Mouse (Mus musculus): Measurements from ENCODE around the gene Ntrk2. TPM values are rescaled to one million over a fixed set of nuclear protein-coding genes. Genes with fewer than 3 reads are reported as not detected.

Gene Ntrk2
- polyA plus RNA-seq, 1 experiment from 2014 or later = 45.0 TPM

GRCm38 (mm10) chr13:59181188-59181947 lies 375.0 kb downstream of the Ntrk2 start:
- Histone ChIP-seq H3K4me3 (ENCODE audit: low read depth, low read length) (no peak overlapping the region), H3K9me3 (ENCODE audit: control insufficient read depth, low read length) (no peaks in the 10 kb centered on the region), H3K4me1 (replicated peaks; ENCODE audit: control insufficient read depth, insufficient read depth, low read length) (no peaks in the 10 kb centered on the region), H3K9ac (ENCODE audit: low read length) (no peak overlapping the region), H3K27ac (ENCODE audit: low read depth, low read length) (no peak overlapping the region), H3K36me3 (ENCODE audit: control insufficient read depth, insufficient read depth, low read length) (no peaks in the 10 kb centered on the region), H3K4me2 (ENCODE audit: low read depth, low read length, severe bottlenecking) (no peak overlapping the region), H3K27me3 (ENCODE audit: control insufficient read depth, insufficient read depth, low read length) (no peaks in the 10 kb centered on the region)
- WGBS = 70% methylated on average over 16 of the region's 16 CpGs
- DNase-seq (ENCODE audit: low spot score) (no peak), ATAC-seq (replicated peaks; ENCODE audit: low FRiP score) (no peak)

- H3K9ac ChIP-seq (ENCODE audit: low read length) = no peak overlapping the region
- ATAC-seq (replicated peaks; ENCODE audit: low FRiP score) = no peak
- WGBS = 66% methylated on average over 5 of the region's 5 CpGs
- no peaks in the 10 kb centered on the region for H3K27me3 ChIP-seq (ENCODE audit: control insufficient read depth, insufficient read depth, low read length)
- no peak for DNase-seq (ENCODE audit: low spot score)
- H3K36me3 ChIP-seq (ENCODE audit: control insufficient read depth, insufficient read depth, low read length) = no peaks in the 10 kb centered on the region
- no peak overlapping the region for H3K4me2 ChIP-seq (ENCODE audit: low read depth, low read length, severe bottlenecking)
- no peaks in the 10 kb centered on the region for H3K9me3 ChIP-seq (ENCODE audit: control insufficient read depth, low read length)
- H3K27ac ChIP-seq (ENCODE audit: low read depth, low read length) = no peak overlapping the region
- no peak overlapping the region for H3K4me3 ChIP-seq (ENCODE audit: low read depth, low read length)
- no peaks in the 10 kb centered on the region for H3K4me1 ChIP-seq (replicated peaks; ENCODE audit: control insufficient read depth, insufficient read depth, low read length)
Observed at GRCm38 (mm10) chr13:59182630-59183029, 376.3 kb downstream of the Ntrk2 start.

Other genes starting within 250 kb of the Ntrk2 start
- gene Slc28a3, start 195.7 kb upstream of the Ntrk2 start, polyA plus RNA-seq (2014; fragmentation: Nextera tagmentation; extraction: Ambion mirVana) = not detected in 2 replicates